Mouse (Mus musculus) liver, adult 2 months (tissue): Measurements from ENCODE around the gene Numbl. TPM values are rescaled to one million over a fixed set of nuclear protein-coding genes. Genes with fewer than 3 reads are reported as not detected.
A peak's percentile ranks its signal among the peaks of the same experiment; 100 is the strongest.

Experiments used
- DNase-seq: peaks from one replicate; pipeline ENCODE4 v3.0.0-alpha.2; 2011; ENCODE audit warnings: low read depth, low spot score; ENCODE audit errors: extremely low read depth
- H3K27ac ChIP-seq: fragments of 200-500 bp; replicated peaks from 2 replicates; pipeline ENCODE4 v1.5.1; 2012; ENCODE audit warnings: low read depth, mild to moderate bottlenecking, control low read depth, inconsistent platforms, low read length; ENCODE audit not compliant: insufficient read depth
- H3K27me3 ChIP-seq: fragments of 200-500 bp; 2 replicates; pipeline ENCODE4 v1.6.1; 2012; ENCODE audit warnings: mild to moderate bottlenecking, moderate library complexity, low read length, inconsistent platforms; ENCODE audit not compliant: control insufficient read depth, insufficient read depth
- H3K36me3 ChIP-seq: fragments of 200-500 bp; 2 replicates; pipeline ENCODE4 v1.6.1; 2012; ENCODE audit warnings: low read length, inconsistent platforms; ENCODE audit not compliant: control insufficient read depth, insufficient read depth
- H3K4me1 ChIP-seq: fragments of 200-500 bp; 2 replicates; pipeline ENCODE4 v1.6.1; 2011; ENCODE audit warnings: low read length; ENCODE audit not compliant: control insufficient read depth, insufficient read depth
- H3K4me3 ChIP-seq: fragments of 200-500 bp; 2 replicates; pipeline ENCODE4 v1.5.1; 2011; ENCODE audit warnings: low read depth, mild to moderate bottlenecking, control low read depth, low read length, moderate library complexity; ENCODE audit not compliant: insufficient read depth
- H3K79me2 ChIP-seq: fragments of 200-500 bp; 2 replicates; pipeline ENCODE4 v1.6.1; 2012; ENCODE audit warnings: inconsistent platforms, mild to moderate bottlenecking, low read length, moderate library complexity; ENCODE audit not compliant: control insufficient read depth, insufficient read depth
- H3K9ac ChIP-seq: fragments of 200-500 bp; 2 replicates; pipeline ENCODE4 v1.6.1; 2012; ENCODE audit warnings: low read depth, mild to moderate bottlenecking, control low read depth, inconsistent platforms, low read length
- CTCF ChIP-seq: fragments of 200-500 bp; IDR thresholded peaks from 2 replicates; pipeline ENCODE4 v1.5.1; 2011; ENCODE audit warnings: low read depth, low read length, control low read depth
- POLR2A ChIP-seq: fragments of 200-500 bp; IDR thresholded peaks from 2 replicates; pipeline ENCODE4 v1.6.1; 2011; ENCODE audit warnings: low read length, control low read depth; ENCODE audit not compliant: insufficient read depth; ENCODE audit errors: extremely low read depth
- WGBS: fragments of 180-500 bp; shearing (Covaris S2); methylation state at CpG from one replicate; pipeline ENCODE4 v1.1.7; 2018; 5-methylcytosine and 5-hydroxymethylcytosine counted together
- polyA plus RNA-seq: library from polyadenylated mRNA; depleted of rRNA; stranded (reverse); fragments of >200 nt; gene quantifications from 2 replicates; pipeline ENCODE4 v1.2.3, GENCODE M21; 2012
- total RNA-seq: library from RNA; depleted of rRNA; stranded (reverse); fragments of >200 nt; gene quantifications from 2 replicates; pipeline ENCODE4 v1.2.3, GENCODE M21; 2014

The Numbl gene
- total and polyA plus RNA-seq, 2 experiments, result 0.46 to 1.5 TPM

DNA sequence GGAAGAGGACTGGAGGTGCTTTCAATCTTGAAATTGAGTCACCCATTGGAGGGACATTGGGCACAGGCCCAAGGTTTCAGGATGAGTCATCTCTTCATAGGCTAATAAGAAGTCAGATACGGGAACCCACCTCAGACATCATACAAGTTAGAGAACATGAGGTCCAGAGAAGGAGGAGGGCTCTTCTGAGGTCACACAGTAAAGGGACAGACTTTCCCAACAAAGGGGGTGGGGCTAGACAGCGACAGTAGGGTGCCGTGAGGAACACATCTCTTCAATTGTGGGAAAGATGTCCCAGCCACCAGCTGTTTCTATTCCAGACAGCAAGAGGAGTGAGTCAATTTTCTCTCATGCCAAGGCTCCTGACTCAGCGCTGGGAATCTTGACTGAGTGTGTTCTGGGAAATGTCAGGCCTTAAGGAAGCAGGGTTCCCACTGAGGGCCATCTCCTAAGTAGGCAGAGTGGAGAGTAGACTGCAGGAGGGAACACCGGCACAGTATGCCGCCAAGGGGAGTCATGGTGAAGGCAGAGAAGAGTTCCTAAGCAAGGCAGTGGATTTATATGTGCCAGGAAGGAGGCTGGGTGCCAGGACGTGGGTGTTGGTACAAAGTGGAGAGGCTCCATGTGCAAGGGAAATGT, 26.4 kb upstream of the Numbl start:
- Histone ChIP-seq H3K27ac (no peak overlapping the region), H3K36me3 (no peaks in the 10 kb centered on the region), H3K4me3 (no peak overlapping the region), H3K9ac (no peak overlapping the region), H3K27me3 (no peaks in the 10 kb centered on the region), H3K4me1 (peaks cover 12% of the 10 kb centered on the region), H3K79me2 (peaks cover 11% of the 10 kb centered on the region; the same call in 1 of the 2 replicates)
- TF ChIP-seq POLR2A (no peak), CTCF (no peak)
- WGBS, result 49% methylated on average over 7 of the region's 7 CpGs
- no peak for DNase-seq

DNA sequence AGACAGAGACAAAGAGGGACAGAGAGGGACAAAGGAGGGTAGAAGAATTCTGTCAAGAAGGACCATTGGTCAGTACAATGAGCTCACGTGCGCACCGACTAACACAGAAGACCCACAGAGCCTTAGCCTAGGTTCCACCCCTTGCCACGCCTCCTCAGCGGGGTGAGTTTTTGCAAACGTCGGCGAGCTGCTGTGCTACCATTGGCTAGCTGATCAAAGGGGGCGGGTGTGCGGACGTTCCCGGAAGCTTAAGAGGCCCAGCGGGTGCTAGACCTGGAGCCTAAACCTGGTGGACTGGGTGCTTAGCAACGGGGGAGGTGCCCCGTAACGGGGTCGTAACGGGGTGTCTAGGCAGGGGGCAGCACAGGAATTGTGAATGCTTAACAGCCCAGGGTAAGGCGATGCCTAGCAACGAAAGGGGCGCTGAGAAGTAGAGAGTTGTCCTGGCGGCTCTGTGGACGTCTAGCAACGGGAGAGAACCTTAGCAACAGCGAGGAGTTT, 25.4 kb upstream of the Numbl start, which contains the start of gene Coq8b:
Coq8b (plus strand) TSS at position 243 of the 501 bp plus-strand sequence.
- peak; percentile 91 for DNase-seq
- Histone ChIP-seq H3K9ac (peak within 1 kb of the TSS; percentile 89), H3K27ac (peak within 1 kb of the TSS; percentile 51; the same call in 1 of the 2 replicates), H3K79me2 (peaks cover 5% of the 10 kb centered on the region; the same call in 1 of the 2 replicates), H3K4me3 (peak within 1 kb of the TSS; percentile 90), H3K27me3 (no peaks in the 10 kb centered on the region), H3K36me3 (no peaks in the 10 kb centered on the region), H3K4me1 (peaks cover 5% of the 10 kb centered on the region; the same call in 1 of the 2 replicates)
- no peak for TF ChIP-seq CTCF
- TF ChIP-seq POLR2A, result peak; percentile 79; the same call in 1 of the 2 replicates
- 1% methylated on average over 25 of the region's 25 CpGs for WGBS

DNA sequence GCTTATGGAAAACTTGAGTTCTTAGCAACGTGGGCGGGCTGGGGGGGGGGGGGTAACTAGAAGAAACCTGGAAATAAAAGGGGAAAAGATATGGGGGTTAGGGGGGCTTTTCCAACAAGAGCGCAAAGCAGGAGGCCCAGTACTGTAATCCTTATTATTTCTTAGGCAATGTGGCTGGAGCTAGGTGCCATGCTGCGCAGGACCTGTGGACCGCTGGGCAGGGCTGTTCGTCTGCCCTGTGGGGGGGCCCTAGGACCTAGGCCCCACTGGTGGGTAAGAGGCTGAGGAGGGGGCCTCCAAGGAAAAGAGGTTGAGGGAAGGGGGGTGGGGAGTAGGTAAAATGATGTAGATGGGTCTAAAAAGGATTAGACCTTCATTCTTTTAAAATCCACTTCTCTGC, 24.9 kb upstream of the Numbl start:
- DNase-seq, result no peak
- Histone ChIP-seq H3K4me3 (peak overlapping the region; percentile 90), H3K36me3 (no peaks in the 10 kb centered on the region), H3K27me3 (no peaks in the 10 kb centered on the region), H3K27ac (no peak overlapping the region), H3K79me2 (peaks cover 5% of the 10 kb centered on the region; the same call in 1 of the 2 replicates), H3K9ac (peak overlapping the region; percentile 89), H3K4me1 (peaks cover 5% of the 10 kb centered on the region; the same call in 1 of the 2 replicates)
- 10% methylated on average over 6 of the region's 6 CpGs for WGBS
- no peak for TF ChIP-seq POLR2A

DNA sequence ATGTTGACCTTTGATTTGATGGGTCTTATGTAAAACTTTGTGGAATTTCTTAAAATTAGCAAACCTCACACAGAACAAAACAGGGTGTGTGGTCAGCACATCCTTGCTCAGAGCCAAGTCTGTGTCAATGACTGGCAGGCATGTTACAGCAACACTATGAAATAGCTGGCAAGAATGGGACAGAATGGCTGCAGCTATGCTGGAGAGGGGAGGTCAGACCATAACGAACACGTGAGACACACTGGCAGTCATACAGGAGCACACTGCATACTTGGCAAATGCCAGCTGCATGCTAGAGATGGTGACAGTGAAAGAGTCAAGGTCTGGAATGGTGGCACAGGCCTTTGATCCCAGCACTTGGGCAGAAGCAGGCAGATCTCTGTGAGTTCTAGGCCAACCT, 22.5 kb upstream of the Numbl start:
- H3K27me3 ChIP-seq, result no peaks in the 10 kb centered on the region
- peaks cover 5% of the 10 kb centered on the region; the same call in 1 of the 2 replicates for H3K79me2 ChIP-seq
- WGBS, result 52% methylated on average over 2 of the region's 2 CpGs
- no peak for TF ChIP-seq CTCF
- no peak for TF ChIP-seq POLR2A
- H3K4me1 ChIP-seq, result peaks cover 2% of the 10 kb centered on the region; the same call in 1 of the 2 replicates
- H3K36me3 ChIP-seq, result peaks cover 2% of the 10 kb centered on the region; the same call in 1 of the 2 replicates
- H3K4me3 ChIP-seq, result no peak overlapping the region
- DNase-seq, result peak; percentile 52
- H3K27ac ChIP-seq, result no peak overlapping the region
- no peak overlapping the region for H3K9ac ChIP-seq

DNA sequence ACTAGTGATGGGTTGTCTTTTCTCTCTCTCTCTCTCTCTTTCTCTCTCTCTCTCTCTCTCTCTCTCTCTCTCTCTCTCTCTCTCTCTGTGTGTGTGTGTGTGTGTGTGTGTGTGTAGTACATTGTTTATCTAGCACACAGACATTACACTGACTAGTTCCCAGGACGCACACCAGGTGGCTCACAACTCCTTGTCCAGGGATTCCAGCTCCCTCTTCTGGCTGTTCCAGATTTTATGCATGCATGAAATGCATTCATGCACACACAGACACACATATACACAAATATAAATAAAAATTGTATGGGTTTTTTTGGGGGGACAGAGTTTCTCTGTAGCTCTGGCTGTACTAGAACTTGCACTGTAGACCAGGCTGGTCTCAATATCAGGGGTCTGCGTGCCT, 20.7 kb upstream of the Numbl start:
- no peak for DNase-seq
- Histone ChIP-seq H3K79me2 (peaks cover 5% of the 10 kb centered on the region; the same call in 1 of the 2 replicates), H3K36me3 (peaks cover 2% of the 10 kb centered on the region; the same call in 1 of the 2 replicates), H3K27me3 (no peaks in the 10 kb centered on the region), H3K9ac (no peak overlapping the region), H3K4me1 (no peaks in the 10 kb centered on the region; the same call in 1 of the 2 replicates), H3K27ac (no peak overlapping the region), H3K4me3 (no peak overlapping the region)
- WGBS, result 72% methylated on average over 2 of the region's 2 CpGs
- TF ChIP-seq POLR2A (no peak), CTCF (peak; percentile 26; the same call in 1 of the 2 replicates)

DNA sequence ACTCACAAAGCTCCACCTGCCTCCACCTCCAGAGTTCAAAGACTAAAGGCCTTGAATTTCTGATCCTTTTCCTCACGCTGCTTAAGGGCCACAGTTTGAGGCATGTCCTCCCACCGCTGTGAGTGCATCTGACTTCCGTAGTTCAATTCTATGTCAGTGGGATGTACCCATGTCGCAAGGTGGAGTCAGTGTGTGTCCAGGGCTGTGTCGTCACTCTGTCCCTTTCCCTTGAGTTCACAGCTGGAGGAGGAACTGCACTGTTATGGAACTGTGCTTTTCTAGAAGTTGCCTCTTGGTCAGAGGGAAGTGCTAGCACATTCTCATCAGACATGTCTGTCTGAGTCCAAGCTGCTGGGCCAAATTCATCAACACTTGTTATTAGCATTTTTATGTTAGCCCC, 19.7 kb upstream of the Numbl start:
- no peak overlapping the region for H3K9ac ChIP-seq
- WGBS, result 87% methylated on average over 5 of the region's 5 CpGs

More for the DNA sequence above, 19.7 kb upstream of the Numbl start:
- Histone ChIP-seq H3K36me3 (peaks cover 2% of the 10 kb centered on the region; the same call in 1 of the 2 replicates), H3K27me3 (no peaks in the 10 kb centered on the region), H3K27ac (no peak overlapping the region), H3K4me1 (no peaks in the 10 kb centered on the region), H3K79me2 (0 out of 2 replicates have a peak, but pooled peaks cover 2% of the 10 kb centered on the region), H3K4me3 (no peak overlapping the region)
- TF ChIP-seq CTCF, result no peak
- peak; percentile 40 for DNase-seq
